Mouse (Mus musculus) MEL (cell line): ENCODE measurements around the gene RPS10-NUDT3. TPM values are rescaled to one million over a fixed set of nuclear protein-coding genes. Genes with fewer than 3 reads are reported as not detected.
"Not testable (repeated sequence)": the region's sequence is repeated elsewhere in the genome, so short reads cannot be mapped to it uniquely, and the experiment has no call there.

Source experiments
- DNase-seq: peaks from one replicate; pipeline ENCODE4 v3.0.0; 2011; ENCODE audit warnings: low read depth, low spot score
- H3K27ac ChIP-seq: 2 replicates; pipeline ENCODE4 v1.5.1; 2012; ENCODE audit warnings: low read depth, mild to moderate bottlenecking, control low read depth, low read length, moderate library complexity; ENCODE audit not compliant: control insufficient read depth
- H3K27me3 ChIP-seq, 2 experiments: fragments of 150-350 bp in 1 of 2; sonication (generic) in 1 of 2; 2 replicates each; pipeline ENCODE4 v1.6.1; 2012; ENCODE audit warnings: low read length in 2 of 2, mild to moderate bottlenecking in 2 of 2, improper control_type of control experiment in 1 of 2, moderate library complexity in 1 of 2; ENCODE audit not compliant: insufficient read depth in 2 of 2, control insufficient read depth in 1 of 2
- H3K36me3 ChIP-seq, 2 experiments: 2 replicates each; pipeline ENCODE4 v1.6.1; 2012 to 2014; ENCODE audit warnings: low read length in 2 of 2, improper control_type of control experiment in 1 of 2, inconsistent platforms in 1 of 2, mild to moderate bottlenecking in 1 of 2; ENCODE audit not compliant: insufficient read depth in 2 of 2, control insufficient read depth in 1 of 2
- H3K4me1 ChIP-seq, 2 experiments: fragments of 150-350 bp in 1 of 2; sonication (generic) in 1 of 2; 2 replicates each; pipeline ENCODE4 v1.6.1; 2012; ENCODE audit warnings: low read length in 2 of 2, improper control_type of control experiment in 1 of 2, mild to moderate bottlenecking in 1 of 2; ENCODE audit not compliant: insufficient read depth in 2 of 2, control insufficient read depth in 1 of 2
- H3K4me3 ChIP-seq, 2 experiments: fragments of 150-350 bp in 1 of 2; sonication (generic) in 1 of 2; 2 replicates each; pipeline ENCODE4 v1.5.1; 2012; ENCODE audit warnings: low read depth in 2 of 2, low read length in 2 of 2, mild to moderate bottlenecking in 2 of 2, moderate library complexity in 2 of 2, control low read depth in 1 of 2, improper control_type of control experiment in 1 of 2; ENCODE audit not compliant: control insufficient read depth in 1 of 2, insufficient read depth in 1 of 2
- H3K79me2 ChIP-seq: 2 replicates; pipeline ENCODE4 v1.6.1; 2012; ENCODE audit warnings: mild to moderate bottlenecking, low read length, moderate library complexity; ENCODE audit not compliant: control insufficient read depth, poor library complexity, insufficient read depth
- H3K9ac ChIP-seq: 2 replicates; pipeline ENCODE4 v1.6.1; 2012; ENCODE audit warnings: low read depth, mild to moderate bottlenecking, control low read depth, low read length, moderate library complexity; ENCODE audit not compliant: control insufficient read depth, poor library complexity, severe bottlenecking
- H3K9me3 ChIP-seq: fragments of 150-350 bp; sonication (generic); replicated peaks from 2 replicates; pipeline ENCODE4 v1.6.1; 2012; ENCODE audit warnings: mild to moderate bottlenecking, low read length, improper control_type of control experiment, moderate library complexity; ENCODE audit not compliant: insufficient read depth
- CTCF ChIP-seq, 3 experiments: IDR thresholded peaks in 2 of 3; conservative IDR thresholded peaks in 1 of 3; 2 replicates each; pipeline ENCODE4 v1.5.1; 2011 to 2012; ENCODE audit warnings: low read length in 3 of 3, low read depth in 2 of 3, mild to moderate bottlenecking in 2 of 3, improper control_type of control experiment in 1 of 3, inconsistent platforms in 1 of 3, mixed read lengths in 1 of 3, moderate library complexity in 1 of 3; ENCODE audit not compliant: control insufficient read depth in 1 of 3, insufficient read depth in 1 of 3, poor library complexity in 1 of 3, severe bottlenecking in 1 of 3
- E2F4 ChIP-seq: IDR thresholded peaks from 2 replicates; pipeline ENCODE4 v1.6.1; 2011; ENCODE audit warnings: low read depth, low read length, improper control_type of control experiment, borderline replicate concordance
- ELF1 ChIP-seq: IDR thresholded peaks from 2 replicates; pipeline ENCODE4 v1.6.1; 2014; ENCODE audit warnings: low read depth, mild to moderate bottlenecking, inconsistent platforms, low read length, improper control_type of control experiment, moderate library complexity
- GABPA ChIP-seq: IDR thresholded peaks from 2 replicates; pipeline ENCODE4 v1.6.1; 2012; ENCODE audit warnings: low read depth, mild to moderate bottlenecking, inconsistent platforms, low read length, improper control_type of control experiment, moderate library complexity
- MAX ChIP-seq: IDR thresholded peaks from 2 replicates; pipeline ENCODE4 v1.6.1; 2011; ENCODE audit warnings: low read length, improper control_type of control experiment
- MEF2A ChIP-seq: IDR thresholded peaks from 2 replicates; pipeline ENCODE4 v1.6.1; 2014; ENCODE audit warnings: low read depth, mild to moderate bottlenecking, inconsistent platforms, low read length, improper control_type of control experiment; ENCODE audit not compliant: poor library complexity, insufficient replicate concordance, severe bottlenecking; ENCODE audit errors: extremely low read depth
- MXI1 ChIP-seq: IDR thresholded peaks from 2 replicates; pipeline ENCODE4 v1.6.1; 2011; ENCODE audit warnings: mild to moderate bottlenecking, low read depth, low read length, improper control_type of control experiment
- RAD21 ChIP-seq: IDR thresholded peaks from 2 replicates; pipeline ENCODE4 v1.6.1; 2011; ENCODE audit warnings: mild to moderate bottlenecking, low read depth, low read length, improper control_type of control experiment
- RCOR1 ChIP-seq: IDR thresholded peaks from 2 replicates; pipeline ENCODE4 v1.6.1; 2012; ENCODE audit warnings: low read depth, mild to moderate bottlenecking, inconsistent platforms, low read length, improper control_type of control experiment
- SIN3A ChIP-seq: IDR thresholded peaks from 2 replicates; pipeline ENCODE4 v1.6.1; 2012; ENCODE audit warnings: low read length, improper control_type of control experiment, inconsistent platforms
- SMC3 ChIP-seq: IDR thresholded peaks from 2 replicates; pipeline ENCODE4 v1.6.1; 2011; ENCODE audit warnings: low read depth, low read length, improper control_type of control experiment
- TAL1 ChIP-seq: IDR thresholded peaks from 2 replicates; pipeline ENCODE4 v1.6.1; 2012; ENCODE audit warnings: mild to moderate bottlenecking, inconsistent platforms, low read length, moderate library complexity, mixed read lengths
- TBP ChIP-seq: IDR thresholded peaks from 2 replicates; pipeline ENCODE4 v1.8.0; 2011; ENCODE audit warnings: low read depth, low read length, improper control_type of control experiment
- ZC3H11A ChIP-seq: IDR thresholded peaks from 2 replicates; pipeline ENCODE4 v1.6.1; 2012; ENCODE audit warnings: low read depth, mild to moderate bottlenecking, inconsistent platforms, low read length, improper control_type of control experiment
- polyA plus RNA-seq, 2 experiments: library from polyadenylated mRNA; stranded (reverse) in 1 of 2; unstranded in 1 of 2; fragments of >175 nt in 1 of 2; fragments of >200 nt in 1 of 2; gene quantifications; 2 replicates each; pipeline versions ENCODE4 v1.2.1 to v1.2.4; 2012; ENCODE audit warnings: low replicate concordance in 2 of 2, low read depth in 1 of 2; ENCODE audit not compliant: insufficient read length in 2 of 2, insufficient read depth in 1 of 2, missing spikeins in 1 of 2
- total RNA-seq: library from RNA; depleted of rRNA; stranded (reverse); fragments of 300-350 nt; gene quantifications from 2 replicates; pipeline ENCODE4 v1.2.3, GENCODE M21; 2012

The RPS10-NUDT3 gene
- total and polyA plus RNA-seq, 3 experiments: 37.3 TPM; not detected in 2

- DNase-seq: peak; percentile 58
Observed at GRCm38 (mm10) chr17:27642491-27643062, 7.6 kb upstream of the RPS10-NUDT3 start.

GRCm38 (mm10) chr17:27639851-27640250 is 4.8 kb upstream of the RPS10-NUDT3 start:
- DNase-seq: peak; percentile 26
- H3K79me2 ChIP-seq, H3K9ac ChIP-seq, H3K4me3 ChIP-seq, H3K4me1 ChIP-seq, H3K27ac ChIP-seq, H3K36me3 ChIP-seq, H3K9me3 ChIP-seq, H3K27me3 ChIP-seq: not testable (repeated sequence)

More at GRCm38 (mm10) chr17:27642491-27643062, 7.6 kb upstream of the RPS10-NUDT3 start:
- no peaks in the 10 kb centered on the region for H3K36me3 ChIP-seq
- H3K9me3 ChIP-seq: no peaks in the 10 kb centered on the region
- peak overlapping the region; percentile 37 to 57 for H3K4me3 ChIP-seq
- TF ChIP-seq MXI1 (peak; percentile 46; the same call in 1 of the 2 replicates), E2F4 (no peak)
- no peak overlapping the region for H3K27ac ChIP-seq
- H3K79me2 ChIP-seq: no peaks in the 10 kb centered on the region
- H3K9ac ChIP-seq: peak overlapping the region; percentile 51
- peaks cover 3 to 5% of the 10 kb centered on the region in 2 experiments; a peak in 1 of 4 replicates for H3K4me1 ChIP-seq
- no peaks in the 10 kb centered on the region for H3K27me3 ChIP-seq

- DNase-seq: peak; percentile 51
- Histone ChIP-seq H3K4me3 (no peak overlapping the region), H3K27me3 (no peaks in the 10 kb centered on the region), H3K9me3 (no peaks in the 10 kb centered on the region), H3K4me1 (peaks cover 3 to 5% of the 10 kb centered on the region in 2 experiments; a peak in 1 of 4 replicates), H3K79me2 (peaks cover 13% of the 10 kb centered on the region), H3K36me3 (no peaks in the 10 kb centered on the region), H3K27ac (no peak overlapping the region), H3K9ac (no peak overlapping the region)
- TF ChIP-seq CTCF (IDR thresholded peaks at IDR 0.05 in 2 of 3, conservative IDR thresholded peaks at IDR 0.05 in 1 of 3; ENCODE audit: control insufficient read depth in 1 of 3, insufficient read depth in 1 of 3, low read depth in 2 of 3, low read length in 3 of 3, poor library complexity in 1 of 3, severe bottlenecking in 1 of 3) (peak; percentile 67 to 82 (median 77)), TBP (no peak), SIN3A (no peak), RAD21 (peak; percentile 36), ZC3H11A (no peak)
Observed at GRCm38 (mm10) chr17:27638921-27639332, 3.9 kb upstream of the RPS10-NUDT3 start.

GRCm38 (mm10) chr17:27637333-27637732 is 2.3 kb upstream of the RPS10-NUDT3 start:
- no peak for DNase-seq
- Histone ChIP-seq H3K4me1 (peaks cover under 1 to 6% of the 10 kb centered on the region in 2 experiments; a peak in 2 of 4 replicates), H3K9ac (no peak overlapping the region), H3K9me3 (no peaks in the 10 kb centered on the region), H3K4me3 (no peak overlapping the region), H3K36me3 (peaks cover 6 to 7% of the 10 kb centered on the region in 2 experiments), H3K79me2 (peaks cover 29% of the 10 kb centered on the region), H3K27me3 (no peaks in the 10 kb centered on the region), H3K27ac (no peak overlapping the region)
- TF ChIP-seq ELF1 (no peak), MEF2A (no peak), RCOR1 (no peak), MXI1 (no peak), SMC3 (no peak), MAX (no peak), ZC3H11A (no peak), TAL1 (no peak), E2F4 (no peak), GABPA (no peak)
